Comparison of ENCODE assay signal across 8 mouse cellular contexts in genomic region chr6:35133246-35133578, GRCm38 (mm10). TPM values are rescaled to one million over a fixed set of nuclear protein-coding genes. Genes with fewer than 3 reads are reported as not detected.
A peak's percentile ranks its signal among the peaks of the same experiment; 100 is the strongest.
DNase-seq lines count a peak whose midpoint lies in the region; ATAC-seq lines count a peak whose summit lies in the region.

No protein-coding gene starts in this region.

- peak overlapping the region; percentile 88 for H3K9ac ChIP-seq in heart, embryonic 14.5 days (ENCODE audit: low read length)
- peak overlapping the region; percentile 83 for H3K9ac ChIP-seq in hindbrain, embryonic 14.5 days
- peak overlapping the region; percentile 86 for H3K9ac ChIP-seq in midbrain, embryonic 11.5 days (ENCODE audit: low read length)

- peak; percentile 90 for ATAC-seq in heart, embryonic 14.5 days (ENCODE audit: insufficient number of reproducible peaks, insufficient read depth, low FRiP score, low read depth)
- peak; percentile 16 for ATAC-seq in activated CD4-positive, CD25-positive, alpha-beta regulatory T cell, adult 4 months
- ATAC-seq in hindbrain, embryonic 14.5 days (ENCODE audit: low FRiP score): peak; percentile 91
- ATAC-seq in midbrain, embryonic 11.5 days (ENCODE audit: low FRiP score): peak; percentile 90

- H3K4me1 ChIP-seq in heart, embryonic 14.5 days (ENCODE audit: control insufficient read depth in 2 of 2, insufficient read depth in 2 of 2, low read length in 2 of 2): peaks cover 0 to 12% of the 10 kb centered on the region in 2 experiments; a peak in 3 of 4 replicates
- peaks cover 25% of the 10 kb centered on the region for H3K4me1 ChIP-seq in hindbrain, embryonic 14.5 days (replicated peaks; ENCODE audit: control insufficient read depth, insufficient read depth, low read length)
- H3K4me1 ChIP-seq in midbrain, embryonic 11.5 days (ENCODE audit: control insufficient read depth, insufficient read depth, low read length): peaks cover 8% of the 10 kb centered on the region

- H3K9me3 ChIP-seq in heart, embryonic 14.5 days (ENCODE audit: control insufficient read depth, low read length): no peaks in the 10 kb centered on the region
- H3K9me3 ChIP-seq in hindbrain, embryonic 14.5 days (ENCODE audit: control insufficient read depth, low read length): no peaks in the 10 kb centered on the region
- no peaks in the 10 kb centered on the region for H3K9me3 ChIP-seq in midbrain, embryonic 11.5 days (ENCODE audit: control insufficient read depth, low read length)

- DNase-seq in heart, postnatal 4 days: no peak
- no peak for DNase-seq in hindbrain, embryonic 14.5 days (ENCODE audit: low spot score)
- no peak for DNase-seq in midbrain, embryonic 11.5 days (ENCODE audit: low spot score, missing footprints)
- DNase-seq in thymus, postnatal 0 days (ENCODE audit: low spot score): no peak
- no peak for DNase-seq in gastrocnemius, postnatal 10 days
- no peak for DNase-seq in frontal cortex, postnatal 25 days (ENCODE audit: low spot score in 2 of 2)

- 1% methylated on average over 20 of the region's 25 CpGs for WGBS in heart, embryonic 14.5 days
- 2% methylated on average over 24 of the region's 25 CpGs for WGBS in hindbrain, embryonic 14.5 days
- under 1% methylated on average over 19 of the region's 25 CpGs for WGBS in midbrain, embryonic 11.5 days

- no peaks in the 10 kb centered on the region for H3K27me3 ChIP-seq in heart, embryonic 14.5 days (ENCODE audit: control insufficient read depth, insufficient read depth, low read length)
- H3K27me3 ChIP-seq in hindbrain, embryonic 14.5 days (ENCODE audit: control insufficient read depth, insufficient read depth, low read length): no peaks in the 10 kb centered on the region
- no peaks in the 10 kb centered on the region for H3K27me3 ChIP-seq in midbrain, embryonic 11.5 days (ENCODE audit: control insufficient read depth, insufficient read depth, low read length)

- peak overlapping the region; percentile 89 to 99 for H3K27ac ChIP-seq in heart, embryonic 14.5 days (replicated peaks in 1 of 2; ENCODE audit: control insufficient read depth in 1 of 2, insufficient read depth in 1 of 2, low read depth in 2 of 2, low read length in 2 of 2)
- H3K27ac ChIP-seq in hindbrain, embryonic 14.5 days: peak overlapping the region; percentile 90
- peak overlapping the region; percentile 69 for H3K27ac ChIP-seq in midbrain, embryonic 11.5 days (ENCODE audit: low read depth, low read length)

- no peaks in the 10 kb centered on the region for H3K36me3 ChIP-seq in heart, embryonic 14.5 days (ENCODE audit: control insufficient read depth, insufficient read depth, low read length)
- no peaks in the 10 kb centered on the region for H3K36me3 ChIP-seq in hindbrain, embryonic 14.5 days (replicated peaks; ENCODE audit: control insufficient read depth, insufficient read depth)
- no peaks in the 10 kb centered on the region for H3K36me3 ChIP-seq in midbrain, embryonic 11.5 days (ENCODE audit: control insufficient read depth, insufficient read depth, low read length)

- H3K4me2 ChIP-seq in heart, embryonic 14.5 days (ENCODE audit: low read length): peak overlapping the region; percentile 95
- peak overlapping the region; percentile 81 for H3K4me2 ChIP-seq in hindbrain, embryonic 14.5 days (replicated peaks)
- peak overlapping the region; percentile 86 for H3K4me2 ChIP-seq in midbrain, embryonic 11.5 days

- H3K4me3 ChIP-seq in heart, embryonic 14.5 days (ENCODE audit: control insufficient read depth in 1 of 2, insufficient read depth in 1 of 2, low read depth in 1 of 2, low read length in 2 of 2): peak overlapping the region; percentile 88 to 100
- peak overlapping the region; percentile 81 for H3K4me3 ChIP-seq in hindbrain, embryonic 14.5 days (replicated peaks; ENCODE audit: low read length)
- peak overlapping the region; percentile 78 for H3K4me3 ChIP-seq in midbrain, embryonic 11.5 days (ENCODE audit: low read depth, low read length)

RNA-seq across cellular contexts. Expression of gene Cnot4, which starts 0.3 kb away (rescaled TPM):
- polyA plus RNA-seq in heart, embryonic 14.5 days (2014; fragmentation: Nextera tagmentation; extraction: Ambion mirVana): 18.7 and 20.8 TPM in 2 replicates
- 10 to 100 TPM; 22.2 to 24.7 TPM for total RNA-seq in heart, postnatal 4 days (2021)
- polyA plus RNA-seq in activated CD4-positive, CD25-positive, alpha-beta regulatory T cell, adult 4 months (2017; shearing (Covaris generic)): 10 to 100 TPM; 38.4 to 56.6 TPM
- 34.3 and 40.2 TPM in 2 replicates for polyA plus RNA-seq in hindbrain, embryonic 14.5 days (2014; fragmentation: Nextera tagmentation; extraction: Ambion mirVana)
- 33.8 and 38.5 TPM in 2 replicates for polyA plus RNA-seq in midbrain, embryonic 11.5 days (2014; fragmentation: Nextera tagmentation; extraction: Ambion mirVana)
- 30.4 and 30.6 TPM in 2 replicates for polyA plus RNA-seq in thymus, postnatal 0 days (2015; fragmentation: Nextera tagmentation; extraction: Ambion mirVana)
- total RNA-seq in gastrocnemius, postnatal 10 days (2021): 10 to 100 TPM; 18.4 to 25.2 TPM

RNA-seq across cellular contexts. Expression of gene Nup205, which starts 44.0 kb away (rescaled TPM):
- 28.6 and 30.7 TPM in 2 replicates for polyA plus RNA-seq in heart, embryonic 14.5 days (2014; fragmentation: Nextera tagmentation; extraction: Ambion mirVana)
- total RNA-seq in heart, postnatal 4 days (2021): 10 to 100 TPM; 44.6 to 47.8 TPM
- 10 to 100 TPM; 18.0 to 18.6 TPM for polyA plus RNA-seq in activated CD4-positive, CD25-positive, alpha-beta regulatory T cell, adult 4 months (2017; shearing (Covaris generic))
- 27.7 and 32.0 TPM in 2 replicates for polyA plus RNA-seq in hindbrain, embryonic 14.5 days (2014; fragmentation: Nextera tagmentation; extraction: Ambion mirVana)
- polyA plus RNA-seq in midbrain, embryonic 11.5 days (2014; fragmentation: Nextera tagmentation; extraction: Ambion mirVana): 50.1 and 55.3 TPM in 2 replicates
- polyA plus RNA-seq in thymus, postnatal 0 days (2015; fragmentation: Nextera tagmentation; extraction: Ambion mirVana): 25.0 and 30.0 TPM in 2 replicates
- 10 to 100 TPM; 14.6 to 20.6 TPM for total RNA-seq in gastrocnemius, postnatal 10 days (2021)

Comparison
In these comparisons a context has a peak if more than half of its experiments do, and no peak if none do; other contexts are left out.
1. ATAC-seq: peak in every context shown above with its lines; median percentile 91 in hindbrain, embryonic 14.5 days; 90 in heart, embryonic 14.5 days; 90 in midbrain, embryonic 11.5 days; 16 in activated CD4-positive, CD25-positive, alpha-beta regulatory T cell, adult 4 months.